Mouse (Mus musculus) liver, adult 2 months (tissue): ENCODE results near the gene Ppargc1a.

ENCODE experiments used
- CTCF ChIP-seq: fragments of 200-500 bp; IDR thresholded peaks from 2 replicates; pipeline ENCODE4 v1.5.1; 2011; ENCODE audit warnings: low read depth, low read length, control low read depth
- POLR2A ChIP-seq: fragments of 200-500 bp; IDR thresholded peaks from 2 replicates; pipeline ENCODE4 v1.6.1; 2011; ENCODE audit warnings: low read length, control low read depth; ENCODE audit not compliant: insufficient read depth; ENCODE audit errors: extremely low read depth

DNA sequence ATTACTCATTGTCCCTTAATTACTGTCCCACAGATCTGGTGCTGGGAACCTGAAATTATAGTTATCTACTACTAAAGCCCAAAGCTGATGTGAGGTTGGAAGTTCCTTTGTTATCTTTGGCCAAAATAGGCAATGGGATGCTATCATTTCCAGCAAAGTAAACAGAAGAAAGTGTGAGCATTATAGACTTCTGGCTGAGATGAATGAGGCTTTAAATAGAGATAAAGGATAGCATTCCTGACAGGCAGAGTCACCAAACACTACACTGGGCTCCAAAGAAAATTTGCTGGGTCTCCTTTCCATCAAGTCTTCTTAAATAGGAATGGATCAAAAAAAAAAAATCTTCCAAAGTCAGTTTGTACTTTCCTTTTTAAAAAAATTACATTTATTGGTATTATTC is 87.7 kb downstream of the Ppargc1a start:
- TF ChIP-seq CTCF, result no peak
- TF ChIP-seq POLR2A, result no peak
